Mouse (Mus musculus): ENCODE measurements around the gene Fbxo47.

The Fbxo47 gene

GRCm38 (mm10) chr11:97810356-97810755, 73.6 kb downstream of the Fbxo47 start:
- peak; percentile 54 for DNase-seq

DNA sequence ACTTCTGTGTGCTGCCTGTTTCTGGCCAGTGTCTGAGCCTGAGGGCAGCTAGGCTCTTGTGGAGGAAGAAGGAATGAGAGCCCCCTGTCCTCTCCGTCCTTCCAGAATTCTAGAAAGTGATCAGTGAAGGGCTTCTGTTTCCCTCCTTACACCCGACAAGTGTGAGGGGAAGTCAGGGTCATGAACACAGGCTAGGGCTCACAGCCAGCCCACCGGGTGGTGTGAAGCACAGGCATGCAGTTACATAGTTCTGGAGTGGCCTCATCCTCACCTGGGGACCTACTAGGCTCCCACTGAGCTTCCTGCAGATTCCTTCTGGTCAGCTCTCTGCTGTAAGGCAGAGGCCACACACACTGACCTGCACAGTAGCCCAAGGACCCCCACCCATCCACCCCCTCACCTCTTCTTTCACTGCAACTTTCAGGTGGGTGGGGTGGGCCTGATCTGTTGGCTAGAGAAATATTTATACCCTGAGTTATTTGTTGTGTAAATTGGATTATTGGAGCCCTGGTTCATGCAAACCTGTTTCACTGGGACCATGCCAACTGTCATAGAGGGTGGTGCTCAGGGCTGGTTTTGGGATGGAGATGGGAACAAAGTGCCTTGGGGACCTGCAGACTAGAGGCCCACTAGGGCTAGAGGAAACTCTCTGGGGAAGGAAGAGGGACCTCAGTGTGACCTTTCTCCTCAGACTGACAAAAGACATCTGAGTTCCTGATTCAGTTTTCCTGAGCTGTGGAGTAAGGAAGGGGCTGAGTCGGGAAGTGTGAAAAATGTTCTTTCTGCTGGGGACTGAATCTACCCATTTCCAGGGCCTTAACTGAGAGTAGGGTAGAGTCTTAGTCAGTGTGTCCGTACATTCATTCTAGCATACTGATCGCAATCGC, 74.5 kb downstream of the Fbxo47 start:
- DNase-seq: no peak

GRCm38 (mm10) chr11:97808621-97809234, 75.2 kb downstream of the Fbxo47 start:
- DNase-seq: no peak

DNA sequence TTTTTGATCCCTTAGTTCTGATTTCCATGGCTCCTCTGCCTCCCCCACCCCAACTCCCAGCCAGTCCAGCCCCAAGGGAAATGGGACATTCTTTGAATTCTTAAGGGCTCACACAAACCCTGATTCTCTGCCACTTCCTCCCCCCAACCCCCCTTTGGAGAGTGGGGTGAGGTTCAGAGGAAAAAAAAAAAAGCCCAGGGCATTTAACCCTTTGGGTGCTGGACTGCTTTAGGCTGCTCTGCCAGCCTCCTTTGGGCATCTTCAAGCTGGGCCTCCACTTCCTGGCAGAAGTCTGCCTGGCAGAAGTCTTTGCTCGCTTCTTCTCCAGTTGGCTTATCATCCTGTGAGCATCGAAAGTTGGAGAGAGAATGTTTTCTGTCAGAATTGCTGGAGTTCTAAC, 75.9 kb downstream of the Fbxo47 start:
- peak; percentile 66 for DNase-seq

DNA sequence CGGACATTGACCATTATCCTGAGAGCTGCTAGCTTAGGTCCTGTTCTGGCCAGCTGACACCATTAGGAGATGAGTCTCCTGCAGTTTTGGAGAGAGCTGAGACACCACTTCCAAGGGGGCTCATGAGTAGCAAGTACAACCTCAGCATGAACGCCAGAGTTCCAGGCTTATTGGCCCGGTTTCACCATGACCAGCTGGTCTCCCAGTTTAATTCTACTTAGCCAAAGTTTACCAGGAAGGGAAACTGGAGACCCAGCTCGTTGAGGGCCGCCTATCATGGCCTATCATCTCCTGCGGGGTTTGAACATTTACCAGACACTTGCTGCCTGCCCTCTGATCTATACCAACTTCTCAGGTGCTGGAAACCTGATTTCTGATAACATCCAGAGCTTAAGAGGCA, 76.3 kb downstream of the Fbxo47 start:
- DNase-seq: no peak

DNA sequence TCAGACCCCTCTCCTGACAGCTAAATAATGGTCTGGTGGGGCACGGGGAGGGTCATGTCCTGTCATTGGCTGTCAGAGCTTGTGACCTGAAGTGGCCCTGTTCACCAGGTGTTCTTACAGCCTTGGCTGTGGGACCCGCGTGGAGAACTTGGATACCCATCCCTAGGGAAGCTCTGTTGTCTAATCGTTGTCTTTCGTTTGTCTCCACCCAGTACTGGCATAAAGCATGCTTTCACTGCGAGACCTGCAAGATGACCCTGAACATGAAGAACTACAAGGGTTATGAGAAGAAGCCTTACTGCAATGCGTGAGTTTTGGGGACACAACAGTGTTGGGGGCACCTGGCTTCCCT, 77.4 kb downstream of the Fbxo47 start:
- DNase-seq: no peak

GRCm38 (mm10) chr11:97805662-97806612, 78.0 kb downstream of the Fbxo47 start:
- no peak for DNase-seq

DNA sequence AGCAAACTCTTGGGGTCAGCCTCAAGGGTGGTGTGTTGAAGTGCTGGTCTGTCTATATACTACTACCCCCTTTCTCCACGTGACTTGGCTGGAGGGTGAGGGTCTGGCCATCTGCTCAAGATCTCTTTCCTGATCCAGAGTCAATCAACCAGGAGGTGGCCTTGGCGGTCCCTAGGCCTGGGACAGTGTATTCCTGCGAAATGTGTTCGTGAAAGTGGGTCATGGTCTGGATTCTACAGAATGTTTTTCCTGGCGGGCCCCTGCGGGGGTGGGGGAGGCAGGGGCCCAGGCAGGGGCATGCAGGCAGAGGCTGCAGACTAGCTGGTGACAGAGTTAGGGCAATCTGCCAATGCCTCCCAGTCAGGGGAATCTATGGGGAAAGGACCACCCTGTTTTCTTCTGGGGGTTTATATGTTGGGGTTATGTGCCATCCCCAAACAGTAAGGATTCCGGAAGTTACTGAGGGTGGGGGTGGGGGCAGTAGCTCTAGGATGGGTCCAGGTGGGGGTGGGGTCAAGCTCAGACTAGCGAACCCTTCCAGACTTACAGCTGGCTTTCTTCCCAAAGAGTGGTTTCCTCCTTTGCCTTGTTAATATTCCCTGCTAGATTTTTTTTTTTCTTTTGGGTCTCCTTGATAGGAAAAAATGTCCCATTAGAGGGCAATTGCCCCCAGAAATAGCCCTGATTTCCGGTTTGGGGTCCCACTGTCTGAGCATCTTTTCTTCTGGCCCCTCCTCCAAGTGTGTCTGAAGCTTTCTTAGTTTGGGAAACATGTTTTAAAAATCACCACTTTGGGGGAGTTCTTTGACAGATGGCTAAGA, 78.9 kb downstream of the Fbxo47 start:
- no peak for DNase-seq

GRCm38 (mm10) chr11:97803847-97804246, 80.1 kb downstream of the Fbxo47 start:
- DNase-seq: no peak
